Mouse (Mus musculus): ENCODE measurements around the gene Catsperd.

DNA sequence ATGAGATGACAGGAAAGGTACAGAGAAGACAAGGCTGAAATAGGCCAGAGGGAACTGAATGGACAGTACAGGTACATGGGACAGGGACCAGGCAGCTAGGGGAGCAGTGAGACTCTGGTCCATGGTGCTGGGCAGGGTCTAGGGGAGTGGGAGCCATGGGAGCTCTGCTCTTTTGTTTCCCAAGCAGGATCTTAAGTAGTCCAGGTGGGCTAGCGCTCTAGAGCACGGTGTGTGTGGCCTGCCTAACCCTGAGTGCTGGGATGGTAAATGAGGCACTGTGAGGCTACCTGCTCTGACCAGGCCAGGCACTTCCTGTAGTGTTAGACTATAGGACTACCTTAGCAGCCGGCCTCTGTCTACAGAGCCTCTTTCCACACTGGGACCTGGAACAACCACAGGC, 11.2 kb upstream of the Catsperd start:
- no peak for TF ChIP-seq POLR2A (IDR thresholded peaks at IDR 0.05; ENCODE audit: borderline replicate concordance, control insufficient read depth, low read depth, low read length)
- no peak for TF ChIP-seq CTCF (IDR thresholded peaks at IDR 0.05; ENCODE audit: control insufficient read depth, insufficient read depth, low read length)
